Mouse (Mus musculus) liver, embryonic 11.5 days (tissue): ENCODE results near the gene Ly9. TPM values are rescaled to one million over a fixed set of nuclear protein-coding genes. Genes with fewer than 3 reads are reported as not detected.

Experiments used
- ATAC-seq: fragments of 200-750 bp; cut with Nextera tagmentation; replicated peaks from 2 replicates; pipeline ENCODE4 v1.8.0; 2017; ENCODE audit warnings: moderate number of reproducible peaks, mild to moderate bottlenecking, moderate TSS enrichment, moderate library complexity; ENCODE audit not compliant: low FRiP score
- DNase-seq: peaks from one replicate; pipeline ENCODE4 v3.0.0-alpha.2; 2017; ENCODE audit warnings: low spot score
- H3K27ac ChIP-seq: fragments of 300-500 bp; sonication (generic); 2 replicates; pipeline ENCODE4 v1.5.1; 2014; ENCODE audit warnings: mild to moderate bottlenecking, low read depth, low read length, control low read depth
- H3K27me3 ChIP-seq: fragments of 300-500 bp; sonication (generic); replicated peaks from 2 replicates; pipeline ENCODE4 v1.6.1; 2014; ENCODE audit warnings: low read length, mixed read lengths; ENCODE audit not compliant: control insufficient read depth, insufficient read depth
- H3K36me3 ChIP-seq: fragments of 300-500 bp; sonication (generic); 2 replicates; pipeline ENCODE4 v1.6.1; 2014; ENCODE audit warnings: mild to moderate bottlenecking, low read length, moderate library complexity, mixed read lengths; ENCODE audit not compliant: control insufficient read depth, insufficient read depth
- H3K4me1 ChIP-seq: fragments of 300-500 bp; sonication (generic); replicated peaks from 2 replicates; pipeline ENCODE4 v1.6.1; 2014; ENCODE audit warnings: low read length, mixed read lengths; ENCODE audit not compliant: control insufficient read depth, insufficient read depth
- H3K4me2 ChIP-seq: fragments of 300-500 bp; sonication (generic); 2 replicates; pipeline ENCODE4 v1.6.1; 2014; ENCODE audit warnings: mild to moderate bottlenecking, control low read depth, moderate library complexity
- H3K4me3 ChIP-seq: fragments of 300-500 bp; sonication (generic); 2 replicates; pipeline ENCODE4 v1.5.1; 2014; ENCODE audit warnings: low read depth, low read length, control low read depth
- H3K9ac ChIP-seq: fragments of 300-500 bp; sonication (generic); 2 replicates; pipeline ENCODE4 v1.6.1; 2014; ENCODE audit warnings: low read depth, low read length, control low read depth
- H3K9me3 ChIP-seq: fragments of 300-500 bp; sonication (generic); 2 replicates; pipeline ENCODE4 v1.6.1; 2016; ENCODE audit warnings: low read length, inconsistent platforms, mixed read lengths; ENCODE audit not compliant: control insufficient read depth
- WGBS: fragments of 180-500 bp; shearing (Covaris S2); extraction: QIAGEN DNeasy Blood & Tissue Kit; methylation state at CpG from one replicate; pipeline ENCODE4 v1.1.7; 2014; 5-methylcytosine and 5-hydroxymethylcytosine counted together
- polyA plus RNA-seq: library from polyadenylated mRNA; unstranded; fragments of >200 nt; fragmentation: Nextera tagmentation; extraction: Ambion mirVana; gene quantifications from 2 replicates; pipeline ENCODE4 v1.2.1, GENCODE M21; 2014

Gene Ly9
- polyA plus RNA-seq, 1 experiment from 2014 or later: 0.30 TPM

GRCm38 (mm10) chr1:171616881-171617515 lies 9.8 kb upstream of the Ly9 start:
- no peak for ATAC-seq
- no peaks in the 10 kb centered on the region for H3K9me3 ChIP-seq
- H3K4me2 ChIP-seq: no peak overlapping the region
- no peak overlapping the region for H3K27ac ChIP-seq
- no peak overlapping the region for H3K4me3 ChIP-seq
- 70% methylated on average over 11 of the region's 11 CpGs for WGBS
- no peaks in the 10 kb centered on the region for H3K27me3 ChIP-seq
- no peak overlapping the region for H3K9ac ChIP-seq
- no peaks in the 10 kb centered on the region for H3K36me3 ChIP-seq
- no peak for DNase-seq
- H3K4me1 ChIP-seq: no peaks in the 10 kb centered on the region

GRCm38 (mm10) chr1:171613962-171614361 lies 6.8 kb upstream of the Ly9 start:
- DNase-seq (no peak), ATAC-seq (no peak)
- Histone ChIP-seq H3K27ac (no peak overlapping the region), H3K4me1 (no peaks in the 10 kb centered on the region), H3K9me3 (no peaks in the 10 kb centered on the region), H3K9ac (no peak overlapping the region), H3K4me2 (no peak overlapping the region), H3K4me3 (no peak overlapping the region), H3K27me3 (no peaks in the 10 kb centered on the region), H3K36me3 (no peaks in the 10 kb centered on the region)
- 22% methylated on average over 2 of the region's 2 CpGs for WGBS

- H3K4me2 ChIP-seq: no peak overlapping the region
- no peak overlapping the region for H3K27ac ChIP-seq
- H3K9ac ChIP-seq: no peak overlapping the region
- no peaks in the 10 kb centered on the region for H3K27me3 ChIP-seq
- ATAC-seq (no peak), DNase-seq (no peak)
- no peak overlapping the region for H3K4me3 ChIP-seq
- H3K4me1 ChIP-seq: no peaks in the 10 kb centered on the region
- no peaks in the 10 kb centered on the region for H3K9me3 ChIP-seq
- H3K36me3 ChIP-seq: no peaks in the 10 kb centered on the region
- WGBS: 17% methylated on average over 1 of the region's 1 CpGs
Measured at GRCm38 (mm10) chr1:171610781-171611180, 3.6 kb upstream of the Ly9 start.

GRCm38 (mm10) chr1:171610026-171610425 lies 2.8 kb upstream of the Ly9 start:
- no peak overlapping the region for H3K4me3 ChIP-seq
- 79% methylated on average over 2 of the region's 2 CpGs for WGBS

GRCm38 (mm10) chr1:171606656-171607055 lies 554 bp downstream of the Ly9 start:
- 84% methylated on average over 3 of the region's 3 CpGs for WGBS
- Histone ChIP-seq H3K9me3 (no peaks in the 10 kb centered on the region), H3K36me3 (no peaks in the 10 kb centered on the region), H3K9ac (no peak overlapping the region), H3K4me1 (no peaks in the 10 kb centered on the region), H3K27me3 (no peaks in the 10 kb centered on the region), H3K4me2 (no peak overlapping the region), H3K4me3 (no peak overlapping the region), H3K27ac (no peak overlapping the region)
- no peak for DNase-seq
- ATAC-seq: no peak

More at GRCm38 (mm10) chr1:171610026-171610425, 2.8 kb upstream of the Ly9 start:
- no peaks in the 10 kb centered on the region for H3K27me3 ChIP-seq
- H3K36me3 ChIP-seq: no peaks in the 10 kb centered on the region
- no peaks in the 10 kb centered on the region for H3K9me3 ChIP-seq
- ATAC-seq (no peak), DNase-seq (no peak)
- no peaks in the 10 kb centered on the region for H3K4me1 ChIP-seq
- H3K4me2 ChIP-seq: no peak overlapping the region
- no peak overlapping the region for H3K9ac ChIP-seq
- H3K27ac ChIP-seq: no peak overlapping the region

GRCm38 (mm10) chr1:171604686-171605085 lies 2.5 kb downstream of the Ly9 start:
- 65% methylated on average over 3 of the region's 3 CpGs for WGBS
- H3K27me3 ChIP-seq: no peaks in the 10 kb centered on the region

GRCm38 (mm10) chr1:171584584-171584983 lies 22.6 kb downstream of the Ly9 start:
- DNase-seq: no peak
- Histone ChIP-seq H3K4me1 (peaks cover 6% of the 10 kb centered on the region), H3K4me3 (no peak overlapping the region), H3K36me3 (no peaks in the 10 kb centered on the region), H3K27ac (no peak overlapping the region), H3K9ac (no peak overlapping the region), H3K4me2 (no peak overlapping the region), H3K9me3 (no peaks in the 10 kb centered on the region), H3K27me3 (no peaks in the 10 kb centered on the region)
- WGBS: 50% methylated on average over 2 of the region's 2 CpGs
- peak; percentile 91 for ATAC-seq

More at GRCm38 (mm10) chr1:171604686-171605085, 2.5 kb downstream of the Ly9 start:
- Histone ChIP-seq H3K9me3 (no peaks in the 10 kb centered on the region), H3K4me2 (no peak overlapping the region), H3K9ac (no peak overlapping the region), H3K36me3 (no peaks in the 10 kb centered on the region), H3K27ac (no peak overlapping the region), H3K4me3 (no peak overlapping the region), H3K4me1 (no peaks in the 10 kb centered on the region)
- ATAC-seq (no peak), DNase-seq (no peak)

- Histone ChIP-seq H3K4me1 (no peaks in the 10 kb centered on the region), H3K36me3 (no peaks in the 10 kb centered on the region)
- no peak for DNase-seq
Measured at GRCm38 (mm10) chr1:171577168-171577567, 30.0 kb downstream of the Ly9 start.

GRCm38 (mm10) chr1:171568436-171568835 lies 38.8 kb downstream of the Ly9 start:
- Histone ChIP-seq H3K9me3 (no peaks in the 10 kb centered on the region), H3K27ac (no peak overlapping the region), H3K4me3 (no peak overlapping the region), H3K4me1 (peaks cover 7% of the 10 kb centered on the region), H3K27me3 (0 out of 2 replicates have a peak, but pooled peaks cover 2% of the 10 kb centered on the region), H3K4me2 (no peak overlapping the region), H3K9ac (no peak overlapping the region), H3K36me3 (no peaks in the 10 kb centered on the region)
- ATAC-seq: no peak
- no peak for DNase-seq
- WGBS: 71% methylated on average over 2 of the region's 2 CpGs

More at GRCm38 (mm10) chr1:171577168-171577567, 30.0 kb downstream of the Ly9 start:
- H3K27ac ChIP-seq: no peak overlapping the region
- 76% methylated on average over 7 of the region's 7 CpGs for WGBS
- no peak overlapping the region for H3K4me3 ChIP-seq
- no peaks in the 10 kb centered on the region for H3K9me3 ChIP-seq
- no peak overlapping the region for H3K9ac ChIP-seq
- no peaks in the 10 kb centered on the region for H3K27me3 ChIP-seq
- ATAC-seq: no peak
- no peak overlapping the region for H3K4me2 ChIP-seq
